Mouse (Mus musculus): ENCODE measurements around the gene Magi2.
A peak's percentile ranks its signal among the peaks of the same experiment; 100 is the strongest.

Magi2 gene

DNA sequence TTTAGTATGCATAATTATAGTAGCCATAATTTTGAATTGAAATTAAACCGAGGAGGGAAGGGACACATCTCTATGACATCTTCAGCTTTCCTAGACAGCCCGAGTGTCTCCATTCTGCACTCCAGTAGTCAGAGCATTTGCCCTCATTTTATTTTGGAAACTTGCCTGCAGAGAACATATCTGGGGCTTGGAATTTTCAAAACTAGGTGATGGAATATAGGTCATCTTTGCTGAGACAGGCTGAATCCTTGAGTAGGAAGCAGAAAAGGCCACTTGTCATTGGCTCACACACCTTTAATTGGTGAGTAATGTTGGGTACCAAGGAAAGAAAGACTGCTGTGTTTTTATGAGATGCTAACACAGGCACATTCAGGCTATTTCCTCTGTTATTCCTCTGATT, 724.3 kb downstream of the Magi2 start:
- DNase-seq (ENCODE audit: low spot score) = no peak

DNA sequence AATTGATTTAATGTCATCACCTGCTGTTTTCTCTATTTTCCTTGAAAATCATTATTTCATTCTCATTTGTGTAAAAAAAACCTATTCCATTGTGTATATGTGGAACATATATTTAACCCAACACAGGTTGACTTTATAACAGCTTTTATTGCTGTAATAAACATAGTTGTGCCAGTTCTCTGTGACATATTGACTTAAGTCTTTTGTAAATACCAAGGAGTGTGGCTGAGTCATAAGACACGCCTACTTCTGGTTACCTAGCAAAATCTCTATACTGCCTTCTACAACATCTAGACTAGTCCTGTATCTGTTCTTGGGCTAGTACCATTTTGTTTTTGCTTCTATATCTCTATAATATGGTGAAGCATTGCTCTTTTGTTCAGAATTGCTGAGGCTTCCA, 737.3 kb downstream of the Magi2 start:
- DNase-seq (ENCODE audit: low spot score) = no peak

DNA sequence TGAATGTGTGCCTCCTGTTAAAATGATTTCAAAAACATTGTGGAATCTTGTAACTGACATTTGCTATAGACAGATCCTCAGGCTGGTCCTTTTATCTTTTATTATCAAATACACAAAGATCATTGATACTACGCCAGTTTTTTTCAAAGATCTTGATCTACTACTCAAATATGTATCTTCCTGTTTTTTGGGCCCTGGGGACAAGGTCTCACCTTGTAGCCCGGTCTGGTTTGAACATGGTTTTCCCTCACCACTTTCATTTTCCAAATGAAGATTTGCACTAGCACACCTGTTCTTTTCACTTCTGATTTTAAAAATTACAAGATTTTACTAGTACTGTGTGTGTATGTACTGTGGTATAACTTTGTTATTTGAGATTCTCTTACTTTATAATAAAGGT, 745.9 kb downstream of the Magi2 start:
- no peak for DNase-seq (ENCODE audit: low spot score)

DNA sequence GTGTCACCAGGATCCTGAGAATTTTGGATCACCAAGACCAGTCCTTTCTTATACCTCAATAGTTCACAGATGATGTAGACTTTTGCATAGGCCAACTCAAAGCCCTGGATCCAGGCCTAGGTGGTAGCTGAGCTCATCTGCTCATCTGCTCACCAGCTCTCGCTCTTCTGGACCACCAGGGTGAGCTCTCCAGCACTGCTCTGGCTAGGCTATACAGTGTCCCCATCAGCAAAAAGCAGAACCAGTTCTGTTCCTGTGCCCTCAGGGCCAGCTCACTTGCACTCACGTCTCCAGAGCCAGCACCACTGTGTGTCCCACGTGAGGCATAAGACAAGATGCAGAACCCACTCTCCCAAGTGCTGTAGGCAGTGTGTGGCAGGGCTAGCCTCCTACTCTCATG, 747.0 kb downstream of the Magi2 start:
- no peak for DNase-seq (ENCODE audit: low spot score)

DNA sequence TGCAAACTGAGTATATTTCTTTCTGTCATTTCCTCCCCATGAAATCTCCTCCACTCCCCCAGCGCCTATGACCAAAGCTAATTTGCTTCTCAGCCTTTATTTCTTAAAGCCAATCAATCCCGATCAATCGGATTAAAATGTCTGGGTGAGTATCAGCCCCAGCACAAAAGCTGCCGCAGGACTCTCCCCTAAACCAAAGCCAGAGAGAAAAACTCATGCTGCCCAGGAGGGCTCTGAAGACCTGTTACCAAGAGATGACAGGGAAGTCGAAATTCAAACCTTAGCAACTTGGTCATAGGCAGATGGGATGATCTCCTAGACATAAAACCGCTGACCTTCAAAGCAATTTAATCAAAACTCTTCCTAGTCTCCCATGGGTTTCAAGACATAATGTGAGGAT, 754.7 kb downstream of the Magi2 start:
- DNase-seq (ENCODE audit: low spot score) = peak; percentile 6

DNA sequence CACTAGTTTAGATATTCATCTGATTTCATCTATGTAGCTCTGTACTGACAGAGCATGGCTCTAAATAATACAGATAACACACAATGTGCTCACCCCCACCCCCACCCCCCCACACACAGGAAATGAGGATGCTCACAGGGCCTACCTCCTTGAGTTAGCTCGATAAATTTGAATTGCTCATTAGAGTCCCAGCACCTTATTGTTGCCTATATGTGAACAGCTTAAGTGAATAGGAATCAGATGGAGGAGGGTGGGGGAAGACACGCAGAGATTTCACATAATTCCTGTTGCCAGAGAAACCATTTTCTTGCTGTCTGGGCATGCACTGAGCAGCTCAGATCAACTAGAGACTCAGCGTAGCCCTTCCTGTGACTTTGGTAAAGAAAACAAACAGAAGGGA, 755.2 kb downstream of the Magi2 start:
- DNase-seq (ENCODE audit: low spot score) = no peak

DNA sequence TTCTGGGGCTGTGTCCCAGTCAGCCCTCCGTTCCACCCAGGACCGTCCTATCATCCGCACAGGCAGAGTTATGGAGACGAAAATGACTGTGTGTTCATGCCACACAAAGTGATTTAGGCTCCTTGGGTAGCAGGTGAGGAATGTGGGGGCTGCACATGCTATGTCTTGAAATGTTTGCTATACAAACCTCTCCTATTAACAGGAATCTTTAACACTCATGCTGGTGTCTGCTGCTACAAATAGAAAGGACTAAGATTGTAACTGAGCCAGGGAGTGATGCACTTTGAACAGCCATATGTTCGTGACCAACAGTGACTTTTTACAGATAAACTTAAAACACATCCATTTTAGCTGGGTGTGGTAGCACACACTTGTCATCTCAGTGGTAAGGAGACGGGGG, 772.6 kb downstream of the Magi2 start:
- DNase-seq (ENCODE audit: low spot score) = no peak

DNA sequence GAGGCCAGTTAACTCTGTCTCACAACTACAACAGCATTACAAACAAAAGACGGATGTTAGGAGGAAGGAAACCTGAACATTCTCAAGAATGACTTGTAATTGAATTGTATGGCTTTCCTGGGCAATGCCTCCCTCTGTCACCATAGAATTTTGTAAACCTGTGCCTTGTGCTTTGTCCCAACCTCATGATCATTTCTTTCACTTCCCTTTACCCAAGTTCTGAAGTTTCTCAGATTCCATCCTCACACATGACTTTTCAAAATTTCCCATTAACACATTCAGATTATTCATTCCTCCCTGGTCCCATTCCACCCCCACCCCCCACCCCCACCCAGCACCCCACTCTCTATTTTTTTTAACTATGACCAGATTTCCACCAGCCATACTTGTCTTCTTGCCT, 773.1 kb downstream of the Magi2 start:
- no peak for DNase-seq (ENCODE audit: low spot score)

DNA sequence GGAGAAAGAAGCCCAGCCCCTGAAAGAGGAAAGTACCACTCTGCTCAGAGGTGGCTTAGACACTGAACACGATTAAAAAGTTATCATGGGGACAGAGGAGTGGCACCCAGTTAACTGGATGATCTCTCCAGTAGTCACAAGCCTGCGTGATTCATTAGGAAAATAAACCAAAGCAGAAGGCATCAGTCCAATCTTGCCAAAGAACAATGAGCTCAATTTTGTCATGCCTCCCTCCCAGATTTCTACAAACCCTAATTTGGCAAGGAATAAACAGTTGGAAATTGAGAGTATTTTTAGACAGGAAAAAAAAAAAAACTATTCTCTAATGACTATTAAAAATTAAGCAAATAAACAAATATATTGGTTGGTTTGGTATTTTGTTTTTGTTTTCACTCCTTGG, 779.8 kb downstream of the Magi2 start:
- DNase-seq (ENCODE audit: low spot score) = no peak

DNA sequence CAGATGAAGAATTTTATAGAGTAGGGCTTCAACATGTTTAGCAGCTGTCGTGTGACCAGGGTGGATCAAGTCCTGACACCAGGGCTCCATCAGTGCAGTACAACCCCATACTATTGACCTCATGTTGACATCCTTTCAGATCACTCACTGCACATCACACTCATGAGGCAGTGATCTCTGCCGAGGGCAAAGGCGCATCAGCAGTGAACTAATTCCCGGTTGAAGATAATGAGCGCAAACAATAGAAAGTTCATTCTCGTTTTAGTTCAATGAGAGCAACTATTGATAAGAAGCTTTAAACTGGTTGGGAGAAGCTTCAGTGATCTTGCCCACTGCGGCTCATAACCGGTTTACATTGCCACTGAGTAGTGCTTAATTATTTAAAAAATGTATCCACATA, 780.4 kb downstream of the Magi2 start:
- peak; percentile 71 for DNase-seq (ENCODE audit: low spot score)

DNA sequence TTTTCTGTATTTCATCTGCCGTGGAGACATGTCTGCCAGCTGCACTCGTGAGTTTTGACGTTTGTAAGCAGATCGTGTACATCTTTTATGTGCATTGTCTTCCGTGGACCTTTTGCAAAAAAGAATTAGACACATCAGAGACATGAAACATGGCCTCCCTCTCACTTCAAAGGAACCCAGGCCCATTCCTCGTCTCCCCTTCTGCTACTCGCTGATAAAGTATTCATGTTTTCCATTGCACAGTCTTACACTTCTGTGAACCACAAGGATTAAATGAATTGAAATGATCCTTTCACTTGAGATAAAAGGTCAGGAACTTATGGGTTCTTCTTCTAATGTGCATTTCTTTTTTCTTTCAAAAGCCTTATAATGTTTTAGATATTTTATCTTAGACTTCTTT, 783.4 kb downstream of the Magi2 start:
- no peak for DNase-seq (ENCODE audit: low spot score)

DNA sequence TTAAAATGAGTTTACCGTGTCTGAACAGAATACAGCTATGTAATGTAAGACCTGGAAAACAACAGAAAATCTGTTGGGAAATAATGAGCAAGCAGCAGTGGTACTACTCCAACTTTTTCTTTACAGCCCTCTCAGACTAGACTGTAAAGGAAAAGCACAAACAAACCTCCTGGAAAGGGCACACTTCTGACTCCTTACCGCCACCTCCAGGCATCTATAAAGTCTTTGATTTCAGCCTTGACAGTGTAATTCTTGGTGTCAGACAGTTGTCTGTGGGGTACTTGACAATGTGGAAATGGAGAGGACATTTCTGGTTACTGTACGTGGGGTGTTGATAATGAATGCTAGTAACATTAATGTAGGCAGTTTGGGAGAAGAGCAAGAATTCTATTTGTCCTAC, 791.2 kb downstream of the Magi2 start:
- no peak for DNase-seq (ENCODE audit: low spot score)

DNA sequence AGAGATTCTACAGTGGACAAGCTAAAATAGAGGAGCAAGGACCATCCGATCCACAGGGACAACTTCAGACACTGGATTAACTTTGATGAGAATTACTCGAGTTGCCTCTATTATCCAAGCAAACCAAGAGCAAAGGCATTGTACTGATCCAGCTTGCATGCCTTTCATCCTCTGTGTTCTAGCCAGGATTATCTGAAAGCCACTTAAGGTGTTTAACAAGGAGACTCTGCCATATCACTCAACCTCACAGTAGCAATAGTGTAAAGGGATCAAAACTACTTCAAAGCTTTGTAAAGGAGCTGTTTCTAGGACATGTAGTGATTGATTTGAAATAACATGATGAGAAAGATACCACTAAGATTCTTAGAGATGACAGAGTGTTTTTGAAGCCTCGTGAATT, 819.8 kb downstream of the Magi2 start:
- no peak for DNase-seq (ENCODE audit: low spot score)

DNA sequence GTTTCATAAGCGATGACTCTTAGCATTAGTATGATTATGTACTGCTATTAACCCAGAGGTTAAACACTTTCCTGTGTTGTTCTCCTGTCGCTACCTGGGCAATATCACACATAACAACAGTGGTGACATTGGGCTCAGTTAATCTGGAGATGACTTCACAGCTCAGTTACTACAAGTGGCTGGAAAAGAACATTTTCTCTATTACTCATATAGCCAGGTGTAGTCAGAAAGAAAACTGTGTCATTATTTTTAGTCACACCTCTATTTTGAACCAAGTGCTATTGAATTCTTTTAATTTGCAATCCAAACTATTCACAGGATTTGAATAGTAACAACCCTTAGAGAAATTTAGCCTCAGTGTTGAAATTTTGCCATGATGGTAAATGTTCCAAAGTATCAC, 821.5 kb downstream of the Magi2 start:
- no peak for DNase-seq (ENCODE audit: low spot score)

DNA sequence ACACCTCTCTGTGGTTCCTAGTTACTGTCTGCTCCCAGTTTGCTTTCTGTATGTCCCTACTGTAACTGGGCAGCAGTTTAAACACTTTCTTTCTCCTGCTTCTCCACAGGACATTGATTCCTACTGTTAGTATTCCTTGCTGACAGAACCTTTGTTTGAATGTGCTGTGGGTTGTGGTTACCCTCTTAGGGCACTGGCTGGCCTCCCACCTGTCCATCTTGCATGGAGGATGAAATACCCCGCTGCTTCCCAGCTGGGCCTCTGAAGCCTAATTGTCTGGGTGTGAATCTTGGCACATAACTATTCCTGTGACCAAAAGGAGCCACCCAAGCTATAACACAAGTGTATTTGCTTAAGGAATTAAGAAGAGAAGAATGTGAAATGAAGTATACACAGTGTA, 823.4 kb downstream of the Magi2 start:
- no peak for DNase-seq (ENCODE audit: low spot score)

DNA sequence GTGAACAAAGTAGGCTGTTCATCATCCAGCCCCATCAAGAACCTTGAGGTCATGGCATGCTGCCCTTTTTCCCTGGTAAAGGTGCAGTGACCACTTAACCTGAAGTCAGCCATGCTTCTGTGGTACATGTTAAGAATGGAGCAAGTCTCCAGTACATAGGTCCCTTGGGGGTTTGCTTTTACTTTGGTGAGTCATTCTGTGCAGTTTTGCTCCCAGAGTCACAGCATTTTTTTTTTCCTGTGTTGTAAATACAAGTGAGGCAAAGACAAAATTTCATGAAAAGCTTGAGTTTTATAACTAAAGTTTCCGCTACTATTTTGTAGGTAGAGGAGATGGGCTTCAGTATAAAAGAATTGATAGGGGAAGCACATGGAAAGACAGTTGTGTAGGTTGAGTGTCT, 828.2 kb downstream of the Magi2 start:
- no peak for DNase-seq (ENCODE audit: low spot score)

DNA sequence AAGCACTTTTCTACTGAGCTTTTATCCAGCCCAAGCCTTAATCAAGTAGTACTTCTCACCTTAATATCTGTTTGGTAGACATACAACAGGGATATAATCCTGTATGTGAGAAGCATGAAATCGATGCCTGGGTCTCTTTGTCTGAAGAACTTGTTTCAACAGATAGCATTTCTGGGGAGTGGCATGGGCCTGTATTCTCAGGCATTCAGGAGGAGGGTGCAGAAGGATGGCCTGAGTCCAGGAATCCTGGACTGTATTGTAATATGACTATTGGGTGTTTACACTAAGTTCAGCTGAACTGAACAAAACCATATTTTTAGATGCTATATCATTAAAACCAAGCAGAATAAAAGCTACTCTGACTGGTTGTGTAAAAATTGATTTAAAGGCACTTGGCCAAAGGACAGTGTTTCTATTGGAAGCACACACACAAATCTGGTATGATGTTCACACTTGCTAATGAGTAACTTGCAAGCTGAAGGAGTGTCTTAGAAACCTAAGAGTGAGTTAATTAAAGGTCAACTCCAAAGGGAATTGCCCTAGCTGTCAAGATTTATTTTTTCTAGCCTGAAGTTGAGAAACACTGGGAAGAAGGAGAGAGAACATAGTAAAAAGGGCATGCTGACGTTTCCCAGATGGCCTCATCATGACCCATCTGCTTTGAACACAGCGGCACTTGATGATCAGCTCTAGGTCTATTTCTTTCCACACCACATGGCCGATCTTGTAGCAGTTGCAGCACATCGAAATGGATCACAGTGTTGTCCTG, 829.4 kb downstream of the Magi2 start:
- no peak for DNase-seq (ENCODE audit: low spot score)

DNA sequence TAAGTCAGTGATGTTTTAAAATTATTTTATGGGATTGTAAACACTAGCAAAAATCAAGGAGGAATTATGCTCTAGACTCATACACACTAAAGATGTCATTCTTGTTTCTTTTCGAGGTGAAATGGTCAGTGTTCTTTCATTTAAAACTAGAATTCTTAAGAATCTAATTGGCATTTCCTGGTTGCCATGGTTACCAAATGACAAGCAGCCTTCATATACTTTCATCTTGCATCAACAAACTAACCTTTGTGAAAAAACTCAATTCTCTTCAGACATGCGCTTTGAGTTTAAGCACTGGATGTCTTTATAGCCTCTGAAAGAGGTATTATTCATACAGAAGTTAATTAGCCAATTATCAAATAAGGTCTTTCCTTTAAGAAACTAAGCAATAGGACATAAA, 830.0 kb downstream of the Magi2 start:
- DNase-seq (ENCODE audit: low spot score) = no peak

DNA sequence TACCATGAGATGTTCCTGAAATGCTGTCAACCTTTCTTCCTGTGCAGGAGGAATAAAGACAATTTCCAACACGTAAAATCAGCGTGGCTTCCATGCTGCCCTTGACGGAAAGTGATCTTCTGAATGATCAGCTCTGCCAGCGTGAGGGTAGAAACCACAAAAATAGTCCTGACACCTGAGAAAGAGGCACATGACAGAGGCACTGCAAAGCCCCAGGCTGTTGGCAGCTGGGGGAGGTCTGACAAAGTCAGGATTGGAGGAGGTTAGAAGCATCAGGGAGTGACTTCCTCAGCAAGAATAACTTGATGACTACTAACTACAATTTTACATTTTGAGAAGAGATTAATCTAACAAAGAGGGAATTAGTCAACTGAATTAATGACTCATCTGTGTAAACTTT, 835.2 kb downstream of the Magi2 start:
- DNase-seq (ENCODE audit: low spot score) = no peak

DNA sequence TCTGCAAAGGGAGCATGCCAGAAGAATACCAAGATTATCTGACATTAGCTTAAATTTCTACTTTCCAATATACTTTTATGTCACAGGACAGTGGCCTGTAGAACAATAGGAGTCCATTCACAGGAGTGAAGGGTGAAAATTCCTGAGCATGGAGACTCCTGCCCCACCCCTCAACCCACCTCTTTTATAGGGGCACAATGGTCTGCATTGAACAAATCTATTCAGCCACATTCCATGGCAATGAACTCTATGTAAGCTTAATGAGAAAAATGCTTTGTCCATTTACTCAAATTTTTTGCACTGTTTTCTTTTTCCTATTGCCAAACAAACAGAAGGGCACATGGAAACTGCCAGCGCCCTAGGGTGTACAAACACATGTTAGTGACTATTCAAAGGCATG, 838.2 kb downstream of the Magi2 start:
- DNase-seq (ENCODE audit: low spot score) = no peak

DNA sequence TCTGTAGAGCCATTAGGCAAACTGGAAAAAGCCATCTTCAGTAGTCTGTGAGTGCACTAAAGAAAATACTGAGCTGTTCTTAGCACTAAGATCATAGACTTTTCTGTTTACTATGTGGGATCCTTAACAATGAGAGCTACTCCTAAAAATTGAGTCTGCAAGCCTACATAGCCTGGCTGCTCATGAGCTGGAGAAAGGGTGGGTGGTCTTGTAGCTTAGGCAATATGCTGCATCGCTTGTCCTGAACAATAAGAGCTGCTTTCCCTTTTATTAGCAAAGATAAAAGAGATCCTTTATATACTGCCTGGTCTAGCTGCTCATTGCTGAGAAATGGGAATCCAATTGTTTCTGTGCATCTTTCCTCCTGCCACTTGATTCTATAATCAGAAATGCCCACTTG, 841.7 kb downstream of the Magi2 start:
- DNase-seq (ENCODE audit: low spot score) = peak; percentile 73

DNA sequence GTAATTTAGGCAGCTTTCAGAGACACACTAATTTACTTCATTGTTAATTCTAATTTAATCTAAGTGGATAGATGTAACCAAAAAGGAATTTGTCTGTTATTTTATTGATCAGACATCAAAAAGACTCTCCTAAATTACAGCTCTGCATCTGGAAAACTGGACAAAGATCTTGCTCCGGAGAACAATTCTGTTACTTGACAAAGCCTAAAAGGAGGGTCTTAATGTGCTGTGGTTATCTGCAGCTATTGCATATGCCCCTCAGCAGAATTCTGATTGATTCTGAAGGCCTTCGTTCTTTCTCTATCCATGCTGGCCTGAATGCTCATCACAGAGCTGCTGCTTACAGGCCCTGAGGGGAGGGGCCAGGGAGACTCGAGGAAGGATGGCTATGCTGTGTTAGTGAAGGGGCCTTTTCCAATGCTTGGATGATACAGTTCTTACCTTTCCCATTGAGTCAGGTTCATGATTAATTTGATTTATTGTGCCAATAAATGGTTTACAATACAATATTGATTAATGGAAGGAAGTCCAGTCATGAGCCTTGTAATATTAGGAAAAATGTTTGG, 842.2 kb downstream of the Magi2 start:
- peak; percentile 68 for DNase-seq (ENCODE audit: low spot score)

DNA sequence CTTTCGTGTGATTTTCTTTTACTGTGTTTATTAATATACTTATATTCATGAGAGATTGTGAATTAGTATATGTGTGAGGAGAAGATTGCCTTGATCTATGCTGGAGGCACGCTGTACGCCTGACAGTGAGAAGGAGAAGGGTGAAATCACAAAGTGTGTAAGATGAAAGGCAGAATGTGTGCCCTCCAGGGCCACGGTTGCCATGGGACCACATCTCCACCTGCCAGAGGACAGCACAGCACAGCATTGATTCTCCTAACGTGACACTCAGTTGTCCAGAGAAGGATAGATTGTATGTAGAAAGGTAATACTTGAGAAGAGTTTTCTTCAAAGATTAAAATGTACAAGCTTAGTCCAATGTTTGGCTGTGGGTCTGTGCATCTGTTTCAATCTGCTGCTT, 847.3 kb downstream of the Magi2 start:
- no peak for DNase-seq (ENCODE audit: low spot score)

DNA sequence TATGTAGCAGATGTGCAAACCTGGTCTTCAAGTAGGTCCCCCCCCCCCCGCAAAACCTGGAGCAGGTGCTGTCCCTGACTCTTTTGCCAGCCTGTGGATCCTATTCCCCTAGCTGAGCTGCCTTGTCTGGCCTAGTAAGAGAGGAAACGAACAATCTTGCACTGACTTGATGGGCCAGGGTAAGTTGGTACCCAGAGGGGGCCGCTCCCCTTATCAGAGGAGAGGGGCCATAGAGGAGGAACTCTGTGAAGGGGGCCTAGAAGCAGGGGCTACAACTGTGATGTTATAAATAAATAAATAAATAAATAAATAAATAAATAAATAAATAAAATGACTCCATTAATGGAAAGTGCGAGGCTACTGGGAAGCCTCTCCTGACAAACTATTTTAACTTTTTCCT, 848.0 kb downstream of the Magi2 start:
- DNase-seq (ENCODE audit: low spot score) = no peak
